Mouse (Mus musculus): ENCODE measurements around the gene Zfp536.
"Not testable (repeated sequence)": the region's sequence is repeated elsewhere in the genome, so short reads cannot be mapped to it uniquely, and the experiment has no call there.

The Zfp536 gene

DNA sequence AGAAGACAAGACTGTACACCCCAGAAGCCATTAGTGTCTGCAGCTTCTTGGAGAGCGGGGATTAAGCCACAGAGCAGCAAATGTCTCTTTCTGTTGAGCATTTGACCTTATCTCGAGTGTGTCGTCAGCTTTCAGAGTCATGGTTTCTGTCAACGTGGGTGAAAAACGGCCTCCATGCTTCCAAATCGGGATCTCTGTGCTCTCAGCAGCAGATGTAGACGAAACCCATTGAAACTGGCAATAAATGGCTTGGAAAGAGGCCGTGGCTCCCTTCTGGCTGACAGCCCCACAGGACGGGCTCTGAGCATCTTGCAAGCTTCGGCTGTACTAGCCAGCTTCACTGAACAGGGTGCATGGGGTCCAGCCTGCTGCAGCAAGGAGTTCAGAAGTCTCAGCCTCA is 159.1 kb downstream of the Zfp536 start:
- no peak for DNase-seq (ENCODE audit: low read depth in 2 of 2, low spot score in 2 of 2)

DNA sequence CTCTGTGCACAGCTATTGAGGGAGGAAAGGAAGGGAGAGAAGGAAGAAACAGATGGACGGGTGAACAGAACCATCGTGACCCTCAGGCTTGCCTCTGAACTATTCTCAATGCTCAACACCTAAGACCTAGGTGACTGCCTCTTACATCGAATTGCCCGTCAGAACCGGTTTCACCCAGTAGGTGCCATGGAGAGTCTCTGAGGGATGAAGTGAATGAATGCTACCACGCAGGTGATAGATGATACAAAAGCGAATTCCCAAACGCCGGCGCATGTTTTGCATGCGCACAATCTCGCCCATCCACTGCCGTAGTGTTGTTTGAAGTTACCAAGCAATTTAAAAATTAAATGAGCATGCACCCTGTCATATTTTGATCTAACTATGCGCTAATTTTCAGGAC is 164.9 kb downstream of the Zfp536 start:
- no peak for DNase-seq (ENCODE audit: low read depth in 2 of 2, low spot score in 2 of 2)

DNA sequence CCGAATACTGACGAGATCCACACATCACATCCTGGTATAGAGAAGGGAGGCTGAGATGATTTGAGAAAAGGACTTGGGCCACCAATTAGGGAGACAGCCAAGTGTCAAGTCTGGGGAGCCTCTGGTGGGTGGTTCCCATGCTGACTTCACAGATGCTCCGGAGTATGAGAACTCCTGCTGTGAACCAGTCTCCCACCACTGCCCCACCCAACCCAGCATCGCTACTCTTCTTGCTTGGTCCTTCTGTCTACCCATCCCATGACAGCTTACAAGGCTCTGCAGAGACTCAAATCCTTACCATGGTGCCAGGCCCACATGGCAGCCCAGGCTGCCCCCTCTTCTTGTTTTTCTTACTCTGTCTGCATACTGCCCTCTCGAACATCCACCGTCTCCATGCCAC is 165.5 kb downstream of the Zfp536 start:
- no peak for DNase-seq (ENCODE audit: low read depth in 2 of 2, low spot score in 2 of 2)

DNA sequence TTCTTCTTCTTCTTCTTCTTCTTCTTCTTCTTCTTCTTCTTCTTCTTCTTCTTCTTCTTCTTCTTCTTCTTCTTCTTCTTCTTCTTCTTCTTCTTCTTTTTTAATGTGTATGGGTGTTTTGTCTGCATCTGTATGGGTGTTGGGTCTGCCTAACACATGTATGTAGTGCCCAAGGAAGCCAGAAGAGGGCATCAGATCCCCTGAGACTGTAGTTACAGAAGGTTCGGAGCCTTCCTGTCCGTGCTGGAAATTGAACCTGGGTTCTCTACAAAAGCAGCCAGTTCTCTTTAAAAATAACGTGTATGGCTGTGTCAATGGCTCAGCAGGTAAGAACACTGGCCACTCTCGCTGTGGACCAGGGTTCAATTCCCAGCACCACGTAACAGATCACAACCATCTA is 167.0 kb downstream of the Zfp536 start:
- DNase-seq (ENCODE audit: low read depth in 2 of 2, low spot score in 2 of 2): no peak

DNA sequence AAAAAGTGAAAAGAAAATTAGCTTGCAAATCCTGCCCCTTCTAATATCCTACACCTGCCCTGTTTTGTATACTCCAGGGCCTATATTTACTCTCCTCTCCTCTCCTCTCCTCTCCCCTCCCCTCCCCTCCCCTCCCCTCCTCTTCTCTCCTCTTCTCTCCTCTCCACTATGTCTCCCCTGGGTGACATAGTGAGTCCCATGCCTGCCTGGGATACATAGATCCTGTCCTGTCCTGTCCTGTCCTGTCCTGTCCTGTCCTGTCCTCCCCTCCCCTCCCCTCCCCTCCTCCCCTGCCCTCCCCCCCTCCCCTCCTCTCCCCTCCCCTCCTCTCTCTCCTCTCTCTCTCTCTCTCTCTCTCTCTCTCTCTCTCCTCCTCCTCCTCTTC is 169.9 kb downstream of the Zfp536 start:
- DNase-seq (ENCODE audit: low read depth in 2 of 2, low spot score in 2 of 2): not testable (repeated sequence)

DNA sequence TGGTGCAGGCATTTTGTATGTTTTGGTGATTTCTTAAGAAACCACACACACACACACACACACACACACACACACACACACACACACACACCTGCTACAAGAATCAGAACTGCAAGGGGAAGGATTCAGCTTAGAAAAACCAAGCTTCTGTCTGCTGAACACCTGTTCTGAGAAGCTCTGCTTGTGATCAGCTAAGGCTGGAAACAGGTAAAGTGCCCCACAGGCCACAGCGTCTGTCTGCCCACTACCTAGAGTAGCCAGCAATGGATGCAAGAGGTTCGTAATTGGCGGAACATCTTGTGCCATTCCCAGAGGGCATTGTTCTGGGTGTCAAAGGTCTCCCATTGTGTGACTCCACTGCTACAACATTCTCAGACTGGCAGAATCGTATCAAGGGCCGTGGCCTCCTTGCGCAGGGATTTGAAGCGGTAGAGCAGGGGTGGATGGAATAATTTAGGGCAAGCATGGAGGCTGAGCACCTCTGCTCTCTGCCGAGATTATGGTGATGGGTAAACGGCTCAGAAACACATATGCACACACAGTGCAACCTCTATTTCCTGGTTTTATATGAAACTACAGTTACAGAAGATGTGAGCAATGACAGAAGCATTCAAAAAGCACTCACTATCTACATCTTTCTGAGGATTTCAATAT is 170.4 kb downstream of the Zfp536 start:
- DNase-seq (ENCODE audit: low read depth in 2 of 2, low spot score in 2 of 2): no peak

DNA sequence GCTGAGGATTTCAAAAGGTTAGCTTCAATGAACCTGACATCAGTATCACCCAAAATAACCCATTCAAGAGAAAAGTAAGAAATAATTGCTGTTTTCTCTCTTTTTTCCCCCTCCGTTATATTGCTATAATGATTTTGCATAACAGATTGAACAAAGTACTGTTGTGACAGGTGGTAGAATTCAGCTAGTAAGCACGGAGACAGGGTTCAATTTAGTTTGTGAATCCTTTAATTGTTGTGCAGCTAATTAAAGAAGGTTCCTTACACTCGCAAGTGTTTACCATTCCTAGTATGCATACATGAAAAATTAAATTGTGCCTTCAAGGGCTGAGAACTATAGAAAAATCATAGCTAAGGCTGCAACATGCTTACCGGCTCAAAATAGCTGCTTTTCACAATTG is 173.1 kb downstream of the Zfp536 start:
- DNase-seq (ENCODE audit: low read depth in 2 of 2, low spot score in 2 of 2): no peak

DNA sequence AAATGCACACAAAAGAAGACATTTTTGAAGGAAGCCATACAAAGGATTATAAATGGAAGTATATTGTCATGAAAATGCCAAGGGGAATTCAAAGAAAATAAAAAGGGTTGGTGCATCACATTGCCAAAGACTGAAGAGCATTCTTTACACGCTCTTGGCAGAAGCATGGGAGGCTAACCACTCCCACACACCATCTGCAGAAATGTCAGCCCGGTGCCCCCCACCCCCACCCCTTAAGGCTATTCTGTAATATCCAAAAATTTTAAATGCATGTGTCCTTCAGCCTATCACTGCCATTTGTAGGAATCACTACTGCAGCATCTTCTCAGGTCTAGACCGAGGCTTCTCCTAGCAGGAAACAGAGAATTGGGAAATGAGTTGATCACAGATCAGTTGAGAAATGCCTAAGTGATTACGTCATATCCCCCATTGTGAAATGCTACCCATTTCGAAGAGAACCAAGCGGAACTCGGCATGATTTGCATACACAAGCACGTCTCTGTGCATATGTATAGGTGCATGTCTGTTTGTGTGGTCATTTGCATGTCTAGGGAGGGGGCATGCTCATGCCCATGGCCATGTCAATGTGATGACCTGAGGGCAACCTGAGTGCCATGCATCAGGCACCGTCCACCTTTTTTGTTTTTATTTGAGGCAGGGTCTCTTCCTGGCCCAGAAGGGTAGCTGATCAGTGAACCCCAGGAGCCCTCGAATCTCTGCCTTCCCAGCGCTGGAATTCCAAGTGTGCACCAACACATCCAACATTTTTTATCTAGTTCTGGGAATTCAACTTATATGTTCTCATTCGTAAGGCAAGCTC is 179.0 kb downstream of the Zfp536 start:
- no peak for DNase-seq (ENCODE audit: low read depth in 2 of 2, low spot score in 2 of 2)

DNA sequence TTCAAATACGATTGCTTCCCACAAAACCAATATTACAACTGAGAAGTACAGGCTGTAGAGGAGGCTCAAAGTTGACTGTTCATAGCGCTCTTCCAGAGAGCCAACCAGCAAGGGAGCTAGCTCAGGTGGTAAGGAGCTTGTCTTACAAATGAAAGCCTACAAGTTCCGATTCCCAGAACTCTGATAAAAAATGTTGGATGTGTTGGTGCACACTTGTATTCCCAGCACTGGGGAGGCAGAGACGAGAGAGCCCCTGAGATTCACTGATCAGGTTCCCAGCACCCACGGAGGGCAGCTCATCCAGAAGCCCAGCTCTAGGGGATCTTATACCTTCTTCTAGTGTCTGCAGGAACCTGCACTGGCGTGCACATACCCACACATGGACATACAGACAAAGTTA is 179.9 kb downstream of the Zfp536 start:
- no peak for DNase-seq (ENCODE audit: low read depth in 2 of 2, low spot score in 2 of 2)

DNA sequence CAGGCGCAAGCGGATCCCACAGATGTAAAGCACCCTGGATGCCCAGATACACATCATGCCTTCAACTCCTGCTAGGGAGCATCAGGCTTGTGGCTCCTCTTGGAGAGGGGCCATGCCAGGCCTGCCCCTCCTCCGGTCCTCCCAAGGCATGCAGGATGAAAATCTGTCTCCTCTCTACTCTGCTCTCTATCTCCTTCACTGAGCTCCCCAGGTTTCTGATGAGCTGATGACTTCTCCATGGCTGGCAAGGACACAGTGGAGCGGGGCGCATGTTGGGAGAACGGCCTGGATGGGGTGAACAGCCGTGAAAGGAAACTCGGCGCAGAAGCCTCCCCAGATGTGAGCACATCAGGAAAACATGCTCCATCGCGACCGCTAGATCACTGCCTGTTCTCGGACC is 186.7 kb downstream of the Zfp536 start:
- no peak for DNase-seq (ENCODE audit: low read depth in 2 of 2, low spot score in 2 of 2)

DNA sequence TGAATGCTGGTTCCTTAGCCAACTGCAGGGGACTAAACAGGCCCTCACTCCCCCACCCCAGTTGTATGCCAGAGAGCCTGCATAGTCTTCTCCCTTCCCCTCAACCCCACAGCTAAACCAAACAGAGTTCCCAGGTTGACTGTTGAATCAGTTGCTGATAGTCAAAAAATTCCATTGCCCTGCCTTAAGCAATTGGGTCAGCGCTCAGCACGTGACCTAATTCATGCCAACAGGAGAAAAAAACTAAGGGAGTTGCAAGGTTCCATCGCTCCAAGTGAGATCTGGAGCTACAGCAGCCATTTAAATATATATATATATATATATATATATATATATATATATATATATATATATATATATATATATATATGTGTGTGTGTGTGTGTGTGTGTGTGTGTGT is 192.2 kb downstream of the Zfp536 start:
- no peak for DNase-seq (ENCODE audit: low read depth in 2 of 2, low spot score in 2 of 2)

DNA sequence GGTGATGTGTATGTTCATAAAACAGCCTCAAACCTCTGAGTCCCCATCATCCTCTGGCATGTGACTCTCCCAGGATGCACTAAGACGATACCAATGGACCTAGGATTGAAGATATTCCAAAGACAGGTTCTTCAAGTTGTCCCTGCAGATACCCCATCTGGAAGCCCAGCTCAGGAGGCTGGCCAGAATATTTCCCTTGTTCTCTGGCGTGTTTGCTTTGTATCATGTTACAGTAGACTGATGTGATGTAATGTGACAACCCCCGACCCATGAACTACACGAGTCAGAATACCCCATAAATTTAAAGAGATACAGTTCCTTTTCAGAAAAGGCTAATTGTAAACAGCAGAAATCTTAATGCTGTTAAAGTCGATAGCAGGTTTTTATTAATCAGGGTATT is 192.9 kb downstream of the Zfp536 start:
- DNase-seq (ENCODE audit: low read depth in 2 of 2, low spot score in 2 of 2): no peak

DNA sequence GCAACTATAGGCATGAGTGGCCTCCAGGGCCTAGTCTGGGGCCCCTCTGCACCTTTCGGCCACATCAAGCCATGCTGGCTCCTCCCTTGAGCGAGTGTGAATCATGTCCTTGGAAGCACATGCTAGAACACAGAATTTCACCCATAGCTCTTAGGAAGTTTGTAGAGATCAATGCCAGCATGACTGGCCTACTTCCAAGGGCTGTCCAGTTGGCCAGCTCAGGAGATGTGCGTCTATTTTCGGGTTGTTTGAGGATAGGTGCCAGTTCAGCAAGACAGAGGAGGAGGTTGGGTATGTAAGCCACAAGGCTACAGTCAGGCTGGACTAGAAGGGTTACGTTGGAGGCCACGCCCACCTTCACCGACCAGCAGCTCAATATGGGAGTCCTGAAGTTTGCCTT is 201.4 kb downstream of the Zfp536 start:
- no peak for DNase-seq (ENCODE audit: low read depth in 2 of 2, low spot score in 2 of 2)

DNA sequence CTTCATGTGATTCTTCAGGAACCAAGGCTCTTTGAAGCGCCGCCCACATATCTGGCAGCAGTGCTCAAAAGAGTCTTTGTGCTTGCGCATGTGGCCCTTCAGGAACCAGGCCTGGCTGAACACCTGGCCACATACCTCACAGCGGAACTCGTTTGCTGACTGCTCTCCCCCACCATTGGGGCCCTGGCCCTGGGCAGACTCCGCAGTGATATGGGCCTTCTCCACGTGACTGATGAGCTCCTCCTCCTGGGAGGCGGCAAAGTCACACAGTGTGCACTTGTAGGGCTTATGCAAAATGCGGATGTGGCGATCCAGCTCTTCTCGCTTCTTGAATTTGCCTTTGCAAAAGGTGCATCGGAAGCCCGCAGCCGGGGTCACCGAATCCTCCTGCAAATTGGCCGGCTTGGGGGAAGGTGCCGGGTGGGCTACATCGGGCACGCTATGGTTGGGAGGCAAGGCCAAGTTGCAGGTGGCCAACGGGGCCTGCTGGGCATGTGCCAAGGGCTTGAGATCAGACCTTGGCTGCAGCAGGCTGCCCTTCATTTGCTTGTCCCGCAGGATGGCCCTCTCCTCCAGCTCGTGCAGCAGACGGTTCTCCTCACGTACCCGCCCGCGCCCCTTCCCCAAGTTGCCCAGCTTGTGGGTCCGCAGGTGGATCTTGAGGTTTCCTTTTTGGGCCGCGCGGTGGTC is 204.5 kb downstream of the Zfp536 start:
- no peak for DNase-seq (ENCODE audit: low read depth in 2 of 2, low spot score in 2 of 2)

DNA sequence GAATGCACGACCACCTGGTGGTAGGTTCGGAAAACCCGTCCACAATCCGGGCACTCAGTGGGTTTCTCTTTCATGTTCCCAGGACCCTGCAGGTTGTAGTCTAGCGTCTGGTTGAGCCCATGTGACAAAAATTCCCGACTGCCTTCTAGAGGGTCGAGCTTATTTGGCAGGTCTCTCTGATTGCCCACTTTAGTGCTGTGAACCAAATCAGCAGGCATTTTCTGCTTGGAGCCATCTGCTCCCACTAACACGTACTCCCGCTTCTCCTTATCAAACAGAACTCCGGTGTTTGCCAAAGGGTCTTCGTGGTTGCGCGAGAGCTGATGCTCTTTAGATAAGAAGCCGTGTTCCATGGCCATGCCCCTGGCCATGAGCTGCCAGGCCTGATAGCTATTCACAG is 205.4 kb downstream of the Zfp536 start:
- no peak for DNase-seq (ENCODE audit: low read depth in 2 of 2, low spot score in 2 of 2)

DNA sequence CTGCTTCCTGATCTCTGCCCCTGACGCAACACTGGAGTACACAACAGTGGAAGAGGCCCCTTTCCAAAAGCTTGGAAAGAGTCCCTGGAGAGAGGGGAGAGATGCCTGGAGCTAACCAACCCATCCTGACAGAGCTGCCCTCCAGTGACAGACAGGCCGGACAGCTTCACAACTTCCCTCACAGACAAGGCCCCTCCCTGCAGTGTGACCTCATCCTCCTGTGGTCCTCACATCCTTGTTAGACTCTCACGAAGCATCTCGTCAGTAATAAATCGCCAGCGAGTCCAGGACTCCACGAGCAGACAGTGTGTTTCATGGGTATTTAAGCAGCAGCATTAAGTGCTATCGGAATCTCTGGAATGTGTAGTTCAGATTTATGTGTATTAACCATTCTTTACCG is 207.4 kb downstream of the Zfp536 start:
- DNase-seq (ENCODE audit: low read depth in 2 of 2, low spot score in 2 of 2): no peak

DNA sequence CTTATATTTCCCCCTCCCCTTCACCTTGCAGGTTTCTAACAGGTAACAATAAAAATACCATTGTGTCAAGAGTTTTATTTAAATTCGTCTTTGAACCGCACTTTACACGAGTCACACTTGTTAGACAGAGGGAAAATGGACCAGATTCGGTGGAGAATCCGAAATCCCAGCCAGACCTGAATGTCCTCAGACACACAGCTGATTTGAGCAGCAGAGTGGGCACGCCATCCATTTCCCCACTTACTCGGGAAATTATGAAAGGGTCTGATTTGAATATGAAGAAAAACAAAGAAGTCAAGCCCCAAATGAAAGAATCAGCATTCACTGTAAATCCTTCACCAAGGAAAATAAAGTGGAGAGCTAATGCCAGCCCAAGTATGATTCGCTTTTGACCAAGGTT is 208.1 kb downstream of the Zfp536 start:
- no peak for DNase-seq (ENCODE audit: low read depth in 2 of 2, low spot score in 2 of 2)

DNA sequence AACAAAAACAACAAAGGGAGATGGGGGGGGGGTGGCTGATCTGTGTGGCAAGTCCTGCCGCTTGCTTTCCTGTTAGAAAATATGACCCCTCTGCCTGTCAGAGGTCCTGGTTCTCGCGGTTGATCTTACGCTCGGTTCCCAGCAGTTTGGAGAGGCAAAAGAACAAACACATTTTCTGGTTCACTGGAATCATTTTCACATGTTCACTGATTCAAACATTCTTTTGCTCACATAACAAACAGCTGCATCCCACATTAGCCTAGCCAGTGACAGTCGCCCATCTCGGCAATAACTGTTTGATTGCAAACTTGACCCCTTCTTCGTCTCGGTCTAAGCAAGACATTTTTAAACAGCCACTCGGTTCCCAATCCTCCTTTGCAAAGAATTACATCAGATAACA is 208.8 kb downstream of the Zfp536 start:
- no peak for DNase-seq (ENCODE audit: low read depth in 2 of 2, low spot score in 2 of 2)

DNA sequence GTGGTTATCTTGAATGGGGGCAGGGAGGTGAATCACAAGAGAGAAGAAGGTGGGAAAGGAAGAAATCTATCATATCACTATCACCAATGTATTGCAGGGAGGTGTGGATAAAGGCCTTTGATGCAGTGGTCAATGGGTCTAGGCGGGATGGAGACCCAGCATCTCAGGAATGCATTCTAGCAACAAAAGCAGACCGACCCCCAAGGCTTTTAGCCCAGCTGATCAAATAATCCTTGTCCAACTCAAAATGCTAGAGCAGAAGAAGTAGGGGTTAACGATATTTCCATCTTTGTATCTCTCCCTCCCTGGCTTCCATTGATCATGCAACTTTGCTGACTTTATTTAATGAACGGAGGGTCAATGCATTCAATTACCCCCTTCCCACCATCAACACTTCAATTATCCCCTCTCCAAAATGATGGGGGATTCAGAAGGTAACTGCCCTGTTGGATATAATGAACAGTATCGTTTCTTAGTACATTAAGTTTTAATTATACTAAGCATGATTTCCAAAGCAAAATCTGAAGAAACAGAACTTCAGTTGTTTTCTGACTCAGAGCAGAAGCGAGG is 209.5 kb downstream of the Zfp536 start:
- DNase-seq (ENCODE audit: low read depth in 2 of 2, low spot score in 2 of 2): no peak

DNA sequence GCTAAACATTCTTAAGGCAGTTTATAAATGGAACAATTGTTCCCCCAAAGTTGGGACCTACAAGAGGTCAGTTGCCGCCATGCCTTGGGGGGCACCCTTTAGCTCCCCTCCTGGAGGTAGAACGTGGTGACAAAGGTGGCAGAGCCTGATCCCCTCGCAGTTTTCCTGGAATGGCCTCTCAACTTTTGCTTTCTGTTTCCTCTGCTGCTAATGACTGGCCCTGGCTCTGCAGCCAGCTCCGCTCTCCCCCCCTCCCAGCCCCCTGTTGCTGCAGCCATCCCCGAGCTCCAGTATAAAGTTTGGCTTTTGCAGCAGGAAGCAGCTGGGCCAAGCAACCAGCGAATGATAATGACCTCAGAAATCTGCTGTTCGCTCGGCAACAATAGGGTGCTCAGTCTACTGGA is 210.3 kb downstream of the Zfp536 start:
- no peak for DNase-seq (ENCODE audit: low read depth in 2 of 2, low spot score in 2 of 2)

DNA sequence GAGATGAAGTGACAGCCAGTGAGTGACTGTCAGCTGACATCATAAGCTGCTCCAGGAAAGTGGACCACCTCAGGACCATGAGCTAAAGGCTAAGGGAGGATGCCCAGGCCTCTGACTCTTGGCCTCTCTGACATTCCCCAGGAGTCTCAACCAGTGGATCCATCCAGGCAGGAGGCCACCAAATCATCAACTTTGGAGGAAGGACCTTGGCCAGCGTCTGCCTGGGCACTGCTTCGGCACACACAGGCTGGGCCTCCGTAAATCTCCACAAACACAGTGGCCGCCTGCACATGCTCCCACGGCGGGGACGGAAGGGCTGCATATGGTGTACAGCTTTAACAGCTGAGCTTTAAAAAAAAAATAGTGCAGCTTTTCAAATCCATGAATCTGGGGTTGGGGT is 210.9 kb downstream of the Zfp536 start:
- DNase-seq (ENCODE audit: low read depth in 2 of 2, low spot score in 2 of 2): no peak

DNA sequence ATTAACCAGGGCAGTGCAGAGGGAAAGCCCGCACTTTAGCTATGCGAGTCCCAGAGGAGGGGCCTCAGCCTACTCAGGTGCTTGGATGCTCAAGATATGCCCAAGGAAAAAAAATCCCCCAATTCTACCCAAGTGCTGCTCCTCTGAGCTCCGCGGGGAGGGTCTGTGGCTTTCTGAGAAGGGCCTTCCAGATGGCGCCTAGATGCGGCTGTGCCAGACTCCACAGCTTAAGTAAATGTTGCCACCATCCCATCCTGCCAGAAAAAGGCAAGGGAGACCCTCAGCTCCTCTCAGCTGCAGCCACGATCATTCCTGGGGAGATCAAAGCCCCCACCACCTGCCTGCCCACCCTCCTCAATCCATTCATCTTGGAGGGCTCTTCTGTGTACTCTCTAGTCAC is 212.9 kb downstream of the Zfp536 start:
- no peak for DNase-seq (ENCODE audit: low read depth in 2 of 2, low spot score in 2 of 2)

All from CD8-positive naive resting alpha-beta T cell, adult 2 months (primary cell).